Comparison of ENCODE assay signal across 9 mouse cellular contexts in genomic region chr2:25318119-25318966, GRCm38 (mm10). TPM values are rescaled to one million over a fixed set of nuclear protein-coding genes. Genes with fewer than 3 reads are reported as not detected.
DNase-seq lines count a peak whose midpoint lies in the region; ATAC-seq and TF ChIP-seq lines count a peak whose summit lies in the region.
"Had no signal": no experiment of that assay in that cellular context is flagged by ENCODE, and none has a peak within 500 bp of the region (broad histone marks: within the 10 kb centered on the region; RNA-seq: fewer than 3 reads in every experiment).

No protein-coding gene starts in this region.

- no peaks in the 10 kb centered on the region for H3K9me3 ChIP-seq in forebrain, postnatal 0 days (ENCODE audit: low read length)
- H3K9me3 ChIP-seq in liver, embryonic 14.5 days (ENCODE audit: control insufficient read depth, low read length): no peaks in the 10 kb centered on the region

- peak overlapping the region; percentile 74 for H3K4me2 ChIP-seq in forebrain, postnatal 0 days (ENCODE audit: low read depth)
- peak overlapping the region; percentile 48 for H3K4me2 ChIP-seq in liver, embryonic 14.5 days (ENCODE audit: low read depth)

- 8% methylated on average over 31 of the region's 31 CpGs for WGBS in forebrain, postnatal 0 days
- 8% methylated on average over 31 of the region's 31 CpGs for WGBS in liver, embryonic 14.5 days (ENCODE audit: insufficient replicate concordance)

- H3K9ac ChIP-seq in forebrain, postnatal 0 days: peak overlapping the region; percentile 82
- H3K9ac ChIP-seq in liver, embryonic 14.5 days (replicated peaks): no peak overlapping the region

- peaks cover 7% of the 10 kb centered on the region for H3K4me1 ChIP-seq in forebrain, postnatal 0 days (ENCODE audit: insufficient read depth)
- H3K4me1 ChIP-seq in liver, embryonic 14.5 days (replicated peaks; ENCODE audit: control insufficient read depth in 2 of 2, insufficient read depth in 2 of 2, low read length in 1 of 2): no peaks in the 10 kb centered on the region

- TF ChIP-seq CTCF in layer of hippocampus, adult 2 months (conservative IDR thresholded peaks at IDR 0.05): no peak
- TF ChIP-seq CTCF in forebrain, postnatal 0 days (IDR thresholded peaks at IDR 0.05; ENCODE audit: low read depth): no peak
- no peak for TF ChIP-seq CTCF in liver, embryonic 14.5 days (IDR thresholded peaks at IDR 0.05; ENCODE audit: low read depth)

- TF ChIP-seq EP300 in liver, embryonic 14.5 days (IDR thresholded peaks at IDR 0.05; ENCODE audit: low read depth): no peak

- peak overlapping the region; percentile 86 for H3K4me3 ChIP-seq in layer of hippocampus, adult 2 months
- H3K4me3 ChIP-seq in forebrain, postnatal 0 days (ENCODE audit: low read depth, low read length): peak overlapping the region; percentile 70
- H3K4me3 ChIP-seq in liver, embryonic 14.5 days (ENCODE audit: insufficient read depth in 1 of 2, low read depth in 2 of 2, low read length in 2 of 2): no peak overlapping the region; a peak in 1 of 4 replicates

- peaks cover 15% of the 10 kb centered on the region for H3K27me3 ChIP-seq in forebrain, postnatal 0 days (ENCODE audit: insufficient read depth, low read length)
- H3K27me3 ChIP-seq in liver, embryonic 14.5 days (ENCODE audit: control insufficient read depth, insufficient read depth, low read length): peaks cover 19% of the 10 kb centered on the region

- ATAC-seq in forebrain, postnatal 0 days: peak; percentile 72
- no peak for ATAC-seq in liver, embryonic 14.5 days (ENCODE audit: insufficient read depth)
- no peak for ATAC-seq in erythroblast, adult 5-6 weeks (replicated peaks; ENCODE audit: low FRiP score, poor library complexity, severe bottlenecking)

- peak; percentile 44 to 48 for DNase-seq in layer of hippocampus, adult 2 months (ENCODE audit: low spot score in 2 of 2)
- DNase-seq in layer of hippocampus, adult 8-10 months (ENCODE audit: low spot score in 2 of 2): no peak
- peak; percentile 71 to 74 for DNase-seq in cerebellum, adult 18-20 months
- peak; percentile 66 for DNase-seq in forebrain, postnatal 0 days
- no peak for DNase-seq in liver, embryonic 14.5 days (ENCODE audit: low read depth in 3 of 3, low spot score in 3 of 3)
- no peak for DNase-seq in spleen, postnatal 10 days (ENCODE audit: low spot score in 2 of 2)
- DNase-seq in c-Kit-positive CD71-positive TER-119-positive erythroid progenitor cells, embryonic 14.5 days (ENCODE audit: low spot score): no peak

- peaks cover 13% of the 10 kb centered on the region for H3K36me3 ChIP-seq in forebrain, postnatal 0 days (ENCODE audit: insufficient read depth)
- no peaks in the 10 kb centered on the region for H3K36me3 ChIP-seq in liver, embryonic 14.5 days (replicated peaks; ENCODE audit: control insufficient read depth, insufficient read depth, low read depth)

- H3K27ac ChIP-seq in layer of hippocampus, adult 2 months: peak overlapping the region; percentile 99
- peak overlapping the region; percentile 89 for H3K27ac ChIP-seq in forebrain, postnatal 0 days (ENCODE audit: low read depth, low read length)
- no peak overlapping the region for H3K27ac ChIP-seq in liver, embryonic 14.5 days

RNA-seq across cellular contexts. Expression of gene Grin1, which starts 0.6 kb away (rescaled TPM):
- 100 to 1,000 TPM; 443 to 449 TPM for total RNA-seq in layer of hippocampus, adult 2 months (2021)
- 100 to 1,000 TPM; 366 to 436 (median 415) TPM for total RNA-seq in layer of hippocampus, adult 8-10 months (2022)
- 77.3 and 88.5 TPM in 2 replicates for total RNA-seq in forebrain, postnatal 0 days (2014; rRNA removed)
- polyA plus RNA-seq in forebrain, postnatal 0 days (2015; fragmentation: Nextera tagmentation; extraction: Ambion mirVana): 46.9 and 58.2 TPM in 2 replicates
- polyA plus RNA-seq in liver, embryonic 14.5 days (2012; rRNA removed): 0.02 and 0.05 TPM in 2 replicates
- 0.06 and 0.14 TPM in 2 replicates for polyA plus RNA-seq in liver, embryonic 14.5 days (2014; fragmentation: Nextera tagmentation; extraction: Ambion mirVana)
- total RNA-seq in erythroblast, adult 5-6 weeks (2015; ENCODE audit: low replicate concordance): not detected in 2 replicates
- total RNA-seq in erythroblast, adult 5-6 weeks (2017; ENCODE audit: low replicate concordance): not detected in 2 replicates

RNA-seq across cellular contexts. Expression of gene Man1b1, which starts 13.8 kb away (rescaled TPM):
- 10 to 100 TPM; 56.4 to 58.0 TPM for total RNA-seq in layer of hippocampus, adult 2 months (2021)
- total RNA-seq in layer of hippocampus, adult 8-10 months (2022): 10 to 100 TPM; 53.7 to 68.2 (median 59.6) TPM
- total RNA-seq in forebrain, postnatal 0 days (2014; rRNA removed): 54.0 and 66.1 TPM in 2 replicates
- polyA plus RNA-seq in forebrain, postnatal 0 days (2015; fragmentation: Nextera tagmentation; extraction: Ambion mirVana): 35.5 and 43.8 TPM in 2 replicates
- 5.3 and 6.6 TPM in 2 replicates for polyA plus RNA-seq in liver, embryonic 14.5 days (2012; rRNA removed)
- polyA plus RNA-seq in liver, embryonic 14.5 days (2014; fragmentation: Nextera tagmentation; extraction: Ambion mirVana): 25.4 and 28.2 TPM in 2 replicates
- total RNA-seq in erythroblast, adult 5-6 weeks (2015; ENCODE audit: low replicate concordance): 4.6 and 11.1 TPM in 2 replicates
- 13.2 and 28.3 TPM in 2 replicates for total RNA-seq in erythroblast, adult 5-6 weeks (2017; ENCODE audit: low replicate concordance)

RNA-seq across cellular contexts. Expression of gene Lrrc26, which starts 28.6 kb away (rescaled TPM):
- not detected for total RNA-seq in layer of hippocampus, adult 2 months (2021)
- total RNA-seq in layer of hippocampus, adult 8-10 months (2022): not detected
- total RNA-seq in forebrain, postnatal 0 days (2014; rRNA removed): not detected in 2 replicates
- 0.15 TPM in 1 of 2 replicates, not detected in the other for polyA plus RNA-seq in forebrain, postnatal 0 days (2015; fragmentation: Nextera tagmentation; extraction: Ambion mirVana)
- polyA plus RNA-seq in liver, embryonic 14.5 days (2012; rRNA removed): not detected in 2 replicates
- not detected in 2 replicates for polyA plus RNA-seq in liver, embryonic 14.5 days (2014; fragmentation: Nextera tagmentation; extraction: Ambion mirVana)
- total RNA-seq in erythroblast, adult 5-6 weeks (2015; ENCODE audit: low replicate concordance): not detected in 2 replicates
- not detected in 2 replicates for total RNA-seq in erythroblast, adult 5-6 weeks (2017; ENCODE audit: low replicate concordance)
- total RNA-seq: layer of hippocampus, postnatal 10 days had no signal

RNA-seq across cellular contexts. Expression of gene Tmem210, which starts 30.4 kb away (rescaled TPM):
- total RNA-seq in layer of hippocampus, adult 2 months (2021): not detected
- not detected for total RNA-seq in layer of hippocampus, adult 8-10 months (2022)
- total RNA-seq in forebrain, postnatal 0 days (2014; rRNA removed): not detected in 2 replicates
- polyA plus RNA-seq in forebrain, postnatal 0 days (2015; fragmentation: Nextera tagmentation; extraction: Ambion mirVana): not detected in 2 replicates
- polyA plus RNA-seq in liver, embryonic 14.5 days (2012; rRNA removed): not detected in 2 replicates
- polyA plus RNA-seq in liver, embryonic 14.5 days (2014; fragmentation: Nextera tagmentation; extraction: Ambion mirVana): not detected in 2 replicates
- not detected in 2 replicates for total RNA-seq in erythroblast, adult 5-6 weeks (2015; ENCODE audit: low replicate concordance)
- not detected in 2 replicates for total RNA-seq in erythroblast, adult 5-6 weeks (2017; ENCODE audit: low replicate concordance)
- total RNA-seq: layer of hippocampus, postnatal 10 days had no signal

RNA-seq across cellular contexts. Expression of gene Dpp7, which starts 37.8 kb away (rescaled TPM):
- total RNA-seq in layer of hippocampus, adult 2 months (2021): 10 to 100 TPM; 32.1 to 36.2 TPM
- 10 to 100 TPM; 38.9 to 52.9 (median 45.4) TPM for total RNA-seq in layer of hippocampus, adult 8-10 months (2022)
- total RNA-seq in forebrain, postnatal 0 days (2014; rRNA removed): 17.4 and 21.7 TPM in 2 replicates
- 15.3 and 19.8 TPM in 2 replicates for polyA plus RNA-seq in forebrain, postnatal 0 days (2015; fragmentation: Nextera tagmentation; extraction: Ambion mirVana)
- polyA plus RNA-seq in liver, embryonic 14.5 days (2012; rRNA removed): 9.3 and 10.6 TPM in 2 replicates
- 9.4 and 12.8 TPM in 2 replicates for polyA plus RNA-seq in liver, embryonic 14.5 days (2014; fragmentation: Nextera tagmentation; extraction: Ambion mirVana)
- total RNA-seq in erythroblast, adult 5-6 weeks (2015; ENCODE audit: low replicate concordance): 13.3 TPM in 1 of 2 replicates, not detected in the other
- 2.6 TPM in 1 of 2 replicates, not detected in the other for total RNA-seq in erythroblast, adult 5-6 weeks (2017; ENCODE audit: low replicate concordance)

Comparison
In these comparisons a context has a peak if more than half of its experiments do, and no peak if none do; other contexts are left out.
1. DNase-seq: peak in layer of hippocampus, adult 2 months (2 of 2), cerebellum, adult 18-20 months (2 of 2) and forebrain, postnatal 0 days (single experiment); none in layer of hippocampus, adult 8-10 months (0 of 2), liver, embryonic 14.5 days (0 of 3), spleen, postnatal 10 days (0 of 2) and c-Kit-positive CD71-positive TER-119-positive erythroid progenitor cells, embryonic 14.5 days (single experiment).
2. H3K4me3 ChIP-seq: peak in layer of hippocampus, adult 2 months (single experiment) and forebrain, postnatal 0 days (single experiment); none in liver, embryonic 14.5 days (0 of 2).
3. RNA of gene Grin1, which starts 0.6 kb away (total RNA-seq): 443 to 449 TPM in layer of hippocampus, adult 2 months, 366 to 436 TPM in layer of hippocampus, adult 8-10 months and 77.3 to 88.5 TPM in forebrain, postnatal 0 days; not detected in erythroblast, adult 5-6 weeks; every median in the first group is over 10 times any median in the second.